Mouse (Mus musculus): ENCODE measurements around the gene Fmod.
A peak's percentile ranks its signal among the peaks of the same experiment; 100 is the strongest.

Gene Fmod

GRCm38 (mm10) chr1:134092368-134092767 is 55.3 kb downstream of the Fmod start:
- no peaks in the 10 kb centered on the region for H3K36me3 ChIP-seq (ENCODE audit: control insufficient read depth, insufficient read depth, low read length, poor library complexity, severe bottlenecking)
- H3K27me3 ChIP-seq (ENCODE audit: control insufficient read depth, insufficient read depth, low read length, poor library complexity, severe bottlenecking): no peaks in the 10 kb centered on the region
- DNase-seq (ENCODE audit: low read depth, low spot score): no peak

GRCm38 (mm10) chr1:134092852-134093770 is 56.1 kb downstream of the Fmod start:
- Histone ChIP-seq H3K27me3 (ENCODE audit: control insufficient read depth, insufficient read depth, low read length, poor library complexity, severe bottlenecking) (no peaks in the 10 kb centered on the region), H3K36me3 (ENCODE audit: control insufficient read depth, insufficient read depth, low read length, poor library complexity, severe bottlenecking) (no peaks in the 10 kb centered on the region)
- DNase-seq (ENCODE audit: low read depth, low spot score): peak; percentile 97

GRCm38 (mm10) chr1:134093771-134094526 is 56.9 kb downstream of the Fmod start:
- Histone ChIP-seq H3K36me3 (ENCODE audit: control insufficient read depth, insufficient read depth, low read length, poor library complexity, severe bottlenecking) (no peaks in the 10 kb centered on the region), H3K27me3 (ENCODE audit: control insufficient read depth, insufficient read depth, low read length, poor library complexity, severe bottlenecking) (no peaks in the 10 kb centered on the region)
- peak; percentile 88 for DNase-seq (ENCODE audit: low read depth, low spot score)

- H3K36me3 ChIP-seq (ENCODE audit: control insufficient read depth, insufficient read depth, low read length, poor library complexity, severe bottlenecking): no peaks in the 10 kb centered on the region
- peak; percentile 56 for DNase-seq (ENCODE audit: low read depth, low spot score)
- no peaks in the 10 kb centered on the region for H3K27me3 ChIP-seq (ENCODE audit: control insufficient read depth, insufficient read depth, low read length, poor library complexity, severe bottlenecking)
These were observed 58.1 kb downstream of the Fmod start for GRCm38 (mm10) chr1:134095033-134095612.

- Histone ChIP-seq H3K27me3 (ENCODE audit: control insufficient read depth, insufficient read depth, low read length, poor library complexity, severe bottlenecking) (no peaks in the 10 kb centered on the region), H3K36me3 (ENCODE audit: control insufficient read depth, insufficient read depth, low read length, poor library complexity, severe bottlenecking) (no peaks in the 10 kb centered on the region)
- no peak for DNase-seq (ENCODE audit: low read depth, low spot score)
These were observed 58.7 kb downstream of the Fmod start for GRCm38 (mm10) chr1:134095721-134096120.

- no peaks in the 10 kb centered on the region for H3K27me3 ChIP-seq (ENCODE audit: control insufficient read depth, insufficient read depth, low read length, poor library complexity, severe bottlenecking)
- no peaks in the 10 kb centered on the region for H3K36me3 ChIP-seq (ENCODE audit: control insufficient read depth, insufficient read depth, low read length, poor library complexity, severe bottlenecking)
- no peak for DNase-seq (ENCODE audit: low read depth, low spot score)
These were observed 59.3 kb downstream of the Fmod start for GRCm38 (mm10) chr1:134096264-134096934.

- no peaks in the 10 kb centered on the region for H3K36me3 ChIP-seq (ENCODE audit: control insufficient read depth, insufficient read depth, low read length, poor library complexity, severe bottlenecking)
- no peaks in the 10 kb centered on the region for H3K27me3 ChIP-seq (ENCODE audit: control insufficient read depth, insufficient read depth, low read length, poor library complexity, severe bottlenecking)
- DNase-seq (ENCODE audit: low read depth, low spot score): no peak
These were observed 60.2 kb downstream of the Fmod start for GRCm38 (mm10) chr1:134097080-134097855.

Measured in splenic B cell, adult 2 months (primary cell).